Mouse (Mus musculus) MEL (cell line): Measurements from ENCODE around the gene Tmem242. TPM values are rescaled to one million over a fixed set of nuclear protein-coding genes. Genes with fewer than 3 reads are reported as not detected.

Source experiments
- DNase-seq: peaks from one replicate; pipeline ENCODE4 v3.0.0; 2011; ENCODE audit warnings: low read depth, low spot score
- H3K27ac ChIP-seq: 2 replicates; pipeline ENCODE4 v1.5.1; 2012; ENCODE audit warnings: low read depth, mild to moderate bottlenecking, control low read depth, low read length, moderate library complexity; ENCODE audit not compliant: control insufficient read depth
- H3K27me3 ChIP-seq, 2 experiments: fragments of 150-350 bp in 1 of 2; sonication (generic) in 1 of 2; 2 replicates each; pipeline ENCODE4 v1.6.1; 2012; ENCODE audit warnings: low read length in 2 of 2, mild to moderate bottlenecking in 2 of 2, improper control_type of control experiment in 1 of 2, moderate library complexity in 1 of 2; ENCODE audit not compliant: insufficient read depth in 2 of 2, control insufficient read depth in 1 of 2
- H3K36me3 ChIP-seq, 2 experiments: 2 replicates each; pipeline ENCODE4 v1.6.1; 2012 to 2014; ENCODE audit warnings: low read length in 2 of 2, improper control_type of control experiment in 1 of 2, inconsistent platforms in 1 of 2, mild to moderate bottlenecking in 1 of 2; ENCODE audit not compliant: insufficient read depth in 2 of 2, control insufficient read depth in 1 of 2
- H3K4me1 ChIP-seq, 2 experiments: fragments of 150-350 bp in 1 of 2; sonication (generic) in 1 of 2; 2 replicates each; pipeline ENCODE4 v1.6.1; 2012; ENCODE audit warnings: low read length in 2 of 2, improper control_type of control experiment in 1 of 2, mild to moderate bottlenecking in 1 of 2; ENCODE audit not compliant: insufficient read depth in 2 of 2, control insufficient read depth in 1 of 2
- H3K4me3 ChIP-seq, 2 experiments: fragments of 150-350 bp in 1 of 2; sonication (generic) in 1 of 2; 2 replicates each; pipeline ENCODE4 v1.5.1; 2012; ENCODE audit warnings: low read depth in 2 of 2, low read length in 2 of 2, mild to moderate bottlenecking in 2 of 2, moderate library complexity in 2 of 2, control low read depth in 1 of 2, improper control_type of control experiment in 1 of 2; ENCODE audit not compliant: control insufficient read depth in 1 of 2, insufficient read depth in 1 of 2
- H3K79me2 ChIP-seq: 2 replicates; pipeline ENCODE4 v1.6.1; 2012; ENCODE audit warnings: mild to moderate bottlenecking, low read length, moderate library complexity; ENCODE audit not compliant: control insufficient read depth, poor library complexity, insufficient read depth
- H3K9ac ChIP-seq: 2 replicates; pipeline ENCODE4 v1.6.1; 2012; ENCODE audit warnings: low read depth, mild to moderate bottlenecking, control low read depth, low read length, moderate library complexity; ENCODE audit not compliant: control insufficient read depth, poor library complexity, severe bottlenecking
- H3K9me3 ChIP-seq: fragments of 150-350 bp; sonication (generic); replicated peaks from 2 replicates; pipeline ENCODE4 v1.6.1; 2012; ENCODE audit warnings: mild to moderate bottlenecking, low read length, improper control_type of control experiment, moderate library complexity; ENCODE audit not compliant: insufficient read depth
- BHLHE40 ChIP-seq: IDR thresholded peaks from 2 replicates; pipeline ENCODE4 v1.6.1; 2012; ENCODE audit warnings: low read depth, mild to moderate bottlenecking, inconsistent platforms, low read length, improper control_type of control experiment, borderline replicate concordance
- CTCF ChIP-seq, 3 experiments: IDR thresholded peaks in 2 of 3; conservative IDR thresholded peaks in 1 of 3; 2 replicates each; pipeline ENCODE4 v1.5.1; 2011 to 2012; ENCODE audit warnings: low read length in 3 of 3, low read depth in 2 of 3, mild to moderate bottlenecking in 2 of 3, improper control_type of control experiment in 1 of 3, inconsistent platforms in 1 of 3, mixed read lengths in 1 of 3, moderate library complexity in 1 of 3; ENCODE audit not compliant: control insufficient read depth in 1 of 3, insufficient read depth in 1 of 3, poor library complexity in 1 of 3, severe bottlenecking in 1 of 3
- E2F4 ChIP-seq: IDR thresholded peaks from 2 replicates; pipeline ENCODE4 v1.6.1; 2011; ENCODE audit warnings: low read depth, low read length, improper control_type of control experiment, borderline replicate concordance
- ELF1 ChIP-seq: IDR thresholded peaks from 2 replicates; pipeline ENCODE4 v1.6.1; 2014; ENCODE audit warnings: low read depth, mild to moderate bottlenecking, inconsistent platforms, low read length, improper control_type of control experiment, moderate library complexity
- ETS1 ChIP-seq: IDR thresholded peaks from 2 replicates; pipeline ENCODE4 v1.6.1; 2012; ENCODE audit warnings: low read depth, mild to moderate bottlenecking, inconsistent platforms, low read length, improper control_type of control experiment, moderate library complexity
- GATA1 ChIP-seq: IDR thresholded peaks from 2 replicates; pipeline ENCODE4 v1.6.1; 2011; ENCODE audit warnings: low read depth, low read length, improper control_type of control experiment
- MAFK ChIP-seq: IDR thresholded peaks from 2 replicates; pipeline ENCODE4 v1.6.1; 2011; ENCODE audit warnings: low read depth, mild to moderate bottlenecking, low read length, improper control_type of control experiment, borderline replicate concordance
- MAZ ChIP-seq: IDR thresholded peaks from 2 replicates; pipeline ENCODE4 v1.6.1; 2012; ENCODE audit warnings: low read depth, mild to moderate bottlenecking, inconsistent platforms, low read length, improper control_type of control experiment
- MXI1 ChIP-seq: IDR thresholded peaks from 2 replicates; pipeline ENCODE4 v1.6.1; 2011; ENCODE audit warnings: mild to moderate bottlenecking, low read depth, low read length, improper control_type of control experiment
- MYB ChIP-seq: IDR thresholded peaks from 2 replicates; pipeline ENCODE4 v1.6.1; 2011; ENCODE audit warnings: mild to moderate bottlenecking, low read depth, low read length, improper control_type of control experiment
- NRF1 ChIP-seq: IDR thresholded peaks from 2 replicates; pipeline ENCODE4 v1.6.1; 2014; ENCODE audit warnings: low read depth, mild to moderate bottlenecking, inconsistent platforms, low read length, improper control_type of control experiment, moderate library complexity; ENCODE audit not compliant: poor library complexity, insufficient read depth, severe bottlenecking
- POLR2A ChIP-seq, 2 experiments: IDR thresholded peaks; 2 replicates each; pipeline ENCODE4 v1.6.1; 2011 to 2012; ENCODE audit warnings: low read length in 2 of 2, mild to moderate bottlenecking in 2 of 2, control low read depth in 1 of 2, improper control_type of control experiment in 1 of 2, low read depth in 1 of 2, moderate library complexity in 1 of 2; ENCODE audit not compliant: control insufficient read depth in 1 of 2, insufficient read depth in 1 of 2, poor library complexity in 1 of 2
- POLR2AphosphoS2 ChIP-seq: IDR thresholded peaks from 2 replicates; pipeline ENCODE4 v1.6.1; 2011; ENCODE audit warnings: low read length, improper control_type of control experiment
- RCOR1 ChIP-seq: IDR thresholded peaks from 2 replicates; pipeline ENCODE4 v1.6.1; 2012; ENCODE audit warnings: low read depth, mild to moderate bottlenecking, inconsistent platforms, low read length, improper control_type of control experiment
- SIN3A ChIP-seq: IDR thresholded peaks from 2 replicates; pipeline ENCODE4 v1.6.1; 2012; ENCODE audit warnings: low read length, improper control_type of control experiment, inconsistent platforms
- UBTF ChIP-seq: IDR thresholded peaks from 2 replicates; pipeline ENCODE4 v1.6.1; 2012; ENCODE audit warnings: low read depth, mild to moderate bottlenecking, inconsistent platforms, low read length, improper control_type of control experiment, moderate library complexity, borderline replicate concordance; ENCODE audit not compliant: insufficient read depth
- USF2 ChIP-seq, 2 experiments: IDR thresholded peaks; 2 replicates each; pipeline ENCODE4 v1.6.1; 2011 to 2012; ENCODE audit warnings: improper control_type of control experiment in 2 of 2, low read length in 2 of 2, borderline replicate concordance in 1 of 2, inconsistent platforms in 1 of 2, low read depth in 1 of 2, mild to moderate bottlenecking in 1 of 2; ENCODE audit not compliant: insufficient read depth in 1 of 2
- ZC3H11A ChIP-seq: IDR thresholded peaks from 2 replicates; pipeline ENCODE4 v1.6.1; 2012; ENCODE audit warnings: low read depth, mild to moderate bottlenecking, inconsistent platforms, low read length, improper control_type of control experiment
- ZKSCAN1 ChIP-seq: IDR thresholded peaks from 2 replicates; pipeline ENCODE4 v1.6.1; 2012; ENCODE audit warnings: low read depth, mild to moderate bottlenecking, inconsistent platforms, low read length, improper control_type of control experiment, moderate library complexity
- ZNF384 ChIP-seq: IDR thresholded peaks from 2 replicates; pipeline ENCODE4 v1.6.1; 2012; ENCODE audit warnings: low read depth, mild to moderate bottlenecking, inconsistent platforms, low read length, improper control_type of control experiment
- polyA plus RNA-seq, 2 experiments: library from polyadenylated mRNA; stranded (reverse) in 1 of 2; unstranded in 1 of 2; fragments of >175 nt in 1 of 2; fragments of >200 nt in 1 of 2; gene quantifications; 2 replicates each; pipeline versions ENCODE4 v1.2.1 to v1.2.4; 2012; ENCODE audit warnings: low replicate concordance in 2 of 2, low read depth in 1 of 2; ENCODE audit not compliant: insufficient read length in 2 of 2, insufficient read depth in 1 of 2, missing spikeins in 1 of 2
- total RNA-seq: library from RNA; depleted of rRNA; stranded (reverse); fragments of 300-350 nt; gene quantifications from 2 replicates; pipeline ENCODE4 v1.2.3, GENCODE M21; 2012

Gene Tmem242
- total and polyA plus RNA-seq, 3 experiments = 27.0 to 49.2 TPM; not detected in 1

DNA sequence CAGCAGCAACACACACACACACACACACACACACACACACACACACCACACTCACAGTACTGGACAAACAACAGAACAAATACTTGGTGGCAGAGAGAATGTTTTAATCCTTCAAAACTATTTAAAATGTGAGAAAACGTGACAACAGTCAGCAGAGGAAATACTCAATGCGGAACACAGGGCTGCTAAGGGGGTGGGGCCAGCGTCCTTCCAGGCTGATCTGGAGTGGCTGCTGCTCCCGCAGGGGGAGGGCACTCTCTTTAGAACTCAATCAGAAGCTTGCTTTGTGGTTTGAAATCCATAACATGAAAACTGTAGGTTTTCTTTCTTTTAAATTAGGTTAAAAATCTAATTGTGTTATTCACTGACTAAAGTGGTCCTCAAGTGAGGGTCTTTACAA, 18.2 kb downstream of the Tmem242 start:
- Histone ChIP-seq H3K36me3 (peaks cover 0 to 8% of the 10 kb centered on the region in 2 experiments; a peak in 3 of 4 replicates), H3K27me3 (no peaks in the 10 kb centered on the region), H3K4me3 (no peak overlapping the region)

GRCm38 (mm10) chr17:5419771-5420518, 20.1 kb downstream of the Tmem242 start:
- Histone ChIP-seq H3K4me1 (peaks cover 0 to under 1% of the 10 kb centered on the region in 2 experiments; a peak in 2 of 4 replicates), H3K9me3 (no peaks in the 10 kb centered on the region), H3K9ac (no peak overlapping the region), H3K4me3 (no peak overlapping the region), H3K27me3 (no peaks in the 10 kb centered on the region), H3K27ac (no peak overlapping the region), H3K79me2 (no peaks in the 10 kb centered on the region), H3K36me3 (peaks cover 0 to 1% of the 10 kb centered on the region in 2 experiments; a peak in 3 of 4 replicates)
- TF ChIP-seq MAZ = no peak
- TF ChIP-seq RCOR1 = no peak
- TF ChIP-seq ZKSCAN1 = no peak
- no peak for TF ChIP-seq E2F4
- TF ChIP-seq ZC3H11A = no peak
- no peak for TF ChIP-seq ZNF384
- no peak for TF ChIP-seq POLR2A (IDR thresholded peaks at IDR 0.05; ENCODE audit: control insufficient read depth in 1 of 2, insufficient read depth in 1 of 2, low read depth in 1 of 2, low read length in 2 of 2, poor library complexity in 1 of 2)
- no peak for TF ChIP-seq CTCF (IDR thresholded peaks at IDR 0.05 in 2 of 3, conservative IDR thresholded peaks at IDR 0.05 in 1 of 3; ENCODE audit: control insufficient read depth in 1 of 3, insufficient read depth in 1 of 3, low read depth in 2 of 3, low read length in 3 of 3, poor library complexity in 1 of 3, severe bottlenecking in 1 of 3)
- no peak for TF ChIP-seq UBTF
- no peak for TF ChIP-seq MYB
- no peak for TF ChIP-seq MAFK
- TF ChIP-seq GATA1 = no peak
- TF ChIP-seq POLR2AphosphoS2 = no peak
- no peak for TF ChIP-seq USF2 (IDR thresholded peaks at IDR 0.05; ENCODE audit: borderline replicate concordance in 1 of 2, insufficient read depth in 1 of 2, low read depth in 1 of 2, low read length in 2 of 2)
- no peak for TF ChIP-seq BHLHE40
- no peak for TF ChIP-seq ELF1
- TF ChIP-seq NRF1 = no peak
- no peak for TF ChIP-seq SIN3A
- TF ChIP-seq ETS1 = no peak
- no peak for DNase-seq

More for the DNA sequence above, 18.2 kb downstream of the Tmem242 start:
- no peak overlapping the region for H3K27ac ChIP-seq
- TF ChIP-seq SIN3A (no peak), GATA1 (no peak), USF2 (IDR thresholded peaks at IDR 0.05; ENCODE audit: borderline replicate concordance in 1 of 2, insufficient read depth in 1 of 2, low read depth in 1 of 2, low read length in 2 of 2) (no peak), UBTF (no peak), NRF1 (no peak), MXI1 (no peak)
- no peaks in the 10 kb centered on the region for H3K9me3 ChIP-seq
- no peak overlapping the region for H3K9ac ChIP-seq
- peaks cover 1% of the 10 kb centered on the region; the same call in 1 of the 2 replicates for H3K79me2 ChIP-seq
- no peak for DNase-seq
- peaks cover 0 to 5% of the 10 kb centered on the region in 2 experiments; a peak in 2 of 4 replicates for H3K4me1 ChIP-seq
